Mouse (Mus musculus) thymus, adult 2 months (tissue): ENCODE results near the gene a. TPM values are rescaled to one million over a fixed set of nuclear protein-coding genes. Genes with fewer than 3 reads are reported as not detected.
A peak's percentile ranks its signal among the peaks of the same experiment; 100 is the strongest.

Source experiments
- DNase-seq: peaks from one replicate; pipeline ENCODE4 v3.0.0; 2021
- H3K27ac ChIP-seq: fragments of 200-500 bp; 2 replicates; pipeline ENCODE4 v1.5.1; 2012; ENCODE audit warnings: low read length, control low read depth; ENCODE audit not compliant: control insufficient read depth, insufficient read depth
- H3K27me3 ChIP-seq: fragments of 200-500 bp; 2 replicates; pipeline ENCODE4 v1.6.1; 2012; ENCODE audit warnings: mild to moderate bottlenecking, low read length, moderate library complexity, mixed read lengths; ENCODE audit not compliant: control insufficient read depth, insufficient read depth
- H3K36me3 ChIP-seq: fragments of 200-500 bp; 2 replicates; pipeline ENCODE4 v1.6.1; 2012; ENCODE audit warnings: mild to moderate bottlenecking, low read length, moderate library complexity; ENCODE audit not compliant: control insufficient read depth, insufficient read depth
- H3K4me1 ChIP-seq: fragments of 200-500 bp; replicated peaks from 2 replicates; pipeline ENCODE4 v1.6.1; 2012; ENCODE audit warnings: low read length; ENCODE audit not compliant: control insufficient read depth, insufficient read depth
- H3K4me3 ChIP-seq: fragments of 200-500 bp; 2 replicates; pipeline ENCODE4 v1.5.1; 2012; ENCODE audit warnings: mild to moderate bottlenecking, low read length, control low read depth, moderate library complexity; ENCODE audit not compliant: control insufficient read depth, insufficient read depth
- CTCF ChIP-seq: fragments of 200-500 bp; IDR thresholded peaks from 2 replicates; pipeline ENCODE4 v1.5.1; 2012; ENCODE audit warnings: mild to moderate bottlenecking, control low read depth, low read length, moderate library complexity, borderline replicate concordance; ENCODE audit not compliant: control insufficient read depth, poor library complexity, insufficient read depth; ENCODE audit errors: extremely low read depth
- POLR2A ChIP-seq: fragments of 200-500 bp; IDR thresholded peaks from 2 replicates; pipeline ENCODE4 v1.6.1; 2012; ENCODE audit warnings: mild to moderate bottlenecking, low read length, control low read depth, moderate library complexity; ENCODE audit not compliant: control insufficient read depth, poor library complexity, insufficient read depth; ENCODE audit errors: extremely low read depth
- WGBS: fragments of 180-500 bp; shearing (Covaris S2); methylation state at CpG from one replicate; pipeline ENCODE4 v1.1.7; 2018; 5-methylcytosine and 5-hydroxymethylcytosine counted together
- polyA plus RNA-seq: library from polyadenylated mRNA; depleted of rRNA; stranded (reverse); fragments of >200 nt; gene quantifications from 2 replicates; pipeline ENCODE4 v1.2.3, GENCODE M21; 2012

a gene
- polyA plus RNA-seq, 1 experiment: 4.7 TPM

GRCm38 (mm10) chr2:154971919-154972692 is 180.9 kb downstream of the a start:
- Histone ChIP-seq H3K36me3 (no peaks in the 10 kb centered on the region), H3K27ac (no peak overlapping the region), H3K4me1 (no peaks in the 10 kb centered on the region; the same call in 1 of the 2 replicates), H3K27me3 (no peaks in the 10 kb centered on the region), H3K4me3 (no peak overlapping the region)
- WGBS: 92% methylated on average over 18 of the region's 18 CpGs
- DNase-seq: no peak
- TF ChIP-seq CTCF (no peak), POLR2A (no peak)

- Histone ChIP-seq H3K27me3 (no peaks in the 10 kb centered on the region), H3K36me3 (no peaks in the 10 kb centered on the region), H3K4me3 (no peak overlapping the region), H3K4me1 (no peaks in the 10 kb centered on the region; the same call in 1 of the 2 replicates), H3K27ac (no peak overlapping the region)
- TF ChIP-seq POLR2A: no peak
- TF ChIP-seq CTCF: no peak
- WGBS: 97% methylated on average over 5 of the region's 5 CpGs
- DNase-seq: no peak
Measured at GRCm38 (mm10) chr2:154972981-154973380, 181.8 kb downstream of the a start.

DNA sequence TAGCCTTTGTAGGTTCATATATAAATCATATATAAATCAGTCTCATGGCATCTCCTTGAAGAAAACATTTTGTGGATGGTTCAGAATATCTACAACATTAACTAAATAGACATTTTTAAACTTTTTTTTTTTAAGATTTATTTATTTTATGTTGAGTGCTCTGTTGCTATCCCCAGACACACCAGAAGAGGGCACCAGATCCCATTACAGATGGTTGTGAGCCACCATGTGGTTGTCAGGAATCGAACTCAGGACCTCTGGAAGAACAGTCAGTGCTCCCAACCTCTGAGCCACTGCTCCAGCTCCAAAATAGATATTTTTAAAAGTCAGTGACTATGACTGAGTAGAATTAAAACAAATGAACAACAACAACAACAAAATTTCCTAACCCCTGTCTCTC is 195.4 kb downstream of the a start:
- no peak overlapping the region for H3K4me3 ChIP-seq
- peaks cover 4% of the 10 kb centered on the region for H3K4me1 ChIP-seq
- H3K36me3 ChIP-seq: no peaks in the 10 kb centered on the region
- TF ChIP-seq POLR2A (no peak), CTCF (no peak)
- no peak overlapping the region for H3K27ac ChIP-seq
- 67% methylated on average over 1 of the region's 1 CpGs for WGBS
- H3K27me3 ChIP-seq: no peaks in the 10 kb centered on the region
- DNase-seq: peak; percentile 3

GRCm38 (mm10) chr2:154991411-154991810 is 200.2 kb downstream of the a start:
- peak; percentile 28 for DNase-seq
- Histone ChIP-seq H3K27ac (0 out of 2 replicates have a peak overlapping the region, but pooled peaks have one; percentile 16), H3K27me3 (no peaks in the 10 kb centered on the region), H3K36me3 (no peaks in the 10 kb centered on the region), H3K4me1 (peaks cover 4% of the 10 kb centered on the region), H3K4me3 (no peak overlapping the region)
- 28% methylated on average over 8 of the region's 8 CpGs for WGBS
- TF ChIP-seq POLR2A: no peak
- TF ChIP-seq CTCF: no peak

- H3K27ac ChIP-seq: no peak overlapping the region
- TF ChIP-seq CTCF (no peak), POLR2A (no peak)
- H3K4me1 ChIP-seq: peaks cover 4% of the 10 kb centered on the region
- 91% methylated on average over 5 of the region's 5 CpGs for WGBS
- no peaks in the 10 kb centered on the region for H3K27me3 ChIP-seq
- no peak overlapping the region for H3K4me3 ChIP-seq
- H3K36me3 ChIP-seq: no peaks in the 10 kb centered on the region
- DNase-seq: no peak
Measured at GRCm38 (mm10) chr2:154992083-154992482, 200.9 kb downstream of the a start.

DNA sequence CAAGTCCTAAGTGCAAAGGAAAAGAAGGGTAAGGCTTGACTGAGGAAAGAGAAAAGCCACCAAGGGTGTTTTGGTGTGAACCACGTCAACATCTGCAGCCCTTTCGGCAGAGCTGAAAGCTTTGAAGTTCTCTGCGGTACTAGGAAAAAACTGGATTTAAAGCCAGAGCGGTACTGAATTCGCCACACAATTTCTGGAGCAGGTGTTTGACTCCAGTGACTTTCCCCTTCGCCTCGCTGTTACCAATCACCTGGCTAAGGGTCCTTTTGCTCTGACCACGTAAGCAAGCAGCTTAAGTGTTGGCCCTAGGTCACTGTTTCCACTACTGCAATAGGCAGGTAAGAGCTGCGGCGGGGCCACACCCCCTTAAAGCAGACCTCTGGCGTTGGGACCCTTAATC is 214.3 kb downstream of the a start:
- no peaks in the 10 kb centered on the region for H3K27me3 ChIP-seq
- TF ChIP-seq CTCF: no peak
- TF ChIP-seq POLR2A: no peak
- no peaks in the 10 kb centered on the region for H3K36me3 ChIP-seq
- H3K4me3 ChIP-seq: no peak overlapping the region
- DNase-seq: no peak
- H3K4me1 ChIP-seq: peaks cover 4% of the 10 kb centered on the region
- 33% methylated on average over 11 of the region's 11 CpGs for WGBS
- H3K27ac ChIP-seq: no peak overlapping the region
